Mouse (Mus musculus) heart, embryonic 11.5 days (tissue): ENCODE results near the gene Slirp. TPM values are rescaled to one million over a fixed set of nuclear protein-coding genes. Genes with fewer than 3 reads are reported as not detected.

Experiments used
- ATAC-seq: fragments of 200-750 bp; cut with Nextera tagmentation; replicated peaks from 2 replicates; pipeline ENCODE4 v1.8.0; 2017; ENCODE audit warnings: moderate library complexity; ENCODE audit not compliant: insufficient number of reproducible peaks, low FRiP score, low TSS enrichment
- H3K27ac ChIP-seq: fragments of 300-500 bp; sonication (generic); 2 replicates; pipeline ENCODE4 v1.5.1; 2014; ENCODE audit warnings: mild to moderate bottlenecking, low read depth, low read length
- H3K27me3 ChIP-seq: fragments of 300-500 bp; sonication (generic); 2 replicates; pipeline ENCODE4 v1.6.1; 2014; ENCODE audit warnings: mild to moderate bottlenecking, low read length, mixed read lengths; ENCODE audit not compliant: control insufficient read depth, insufficient read depth
- H3K36me3 ChIP-seq: fragments of 300-500 bp; sonication (generic); 2 replicates; pipeline ENCODE4 v1.6.1; 2014; ENCODE audit warnings: mild to moderate bottlenecking, low read length, moderate library complexity, mixed read lengths; ENCODE audit not compliant: control insufficient read depth, insufficient read depth
- H3K4me1 ChIP-seq: fragments of 300-500 bp; sonication (generic); 2 replicates; pipeline ENCODE4 v1.6.1; 2014; ENCODE audit warnings: low read length; ENCODE audit not compliant: control insufficient read depth, insufficient read depth
- H3K4me2 ChIP-seq: fragments of 300-500 bp; sonication (generic); 2 replicates; pipeline ENCODE4 v1.6.1; 2014; ENCODE audit warnings: mild to moderate bottlenecking, moderate library complexity
- H3K4me3 ChIP-seq: fragments of 300-500 bp; sonication (generic); 2 replicates; pipeline ENCODE4 v1.5.1; 2014; ENCODE audit warnings: low read depth, low read length
- H3K9ac ChIP-seq: fragments of 300-500 bp; sonication (generic); 2 replicates; pipeline ENCODE4 v1.6.1; 2014; ENCODE audit warnings: mild to moderate bottlenecking, low read depth, low read length, moderate library complexity
- H3K9me3 ChIP-seq: fragments of 300-500 bp; sonication (generic); replicated peaks from 2 replicates; pipeline ENCODE4 v1.6.1; 2016; ENCODE audit warnings: low read length; ENCODE audit not compliant: control insufficient read depth
- WGBS: fragments of 180-500 bp; shearing (Covaris S2); extraction: QIAGEN DNeasy Blood & Tissue Kit; methylation state at CpG from one replicate; pipeline ENCODE4 v1.1.7; 2014; ENCODE audit not compliant: insufficient replicate concordance; 5-methylcytosine and 5-hydroxymethylcytosine counted together
- polyA plus RNA-seq: library from polyadenylated mRNA; unstranded; fragments of >200 nt; fragmentation: Nextera tagmentation; extraction: Ambion mirVana; gene quantifications from 2 replicates; pipeline ENCODE4 v1.2.1, GENCODE M21; 2014

Gene Slirp
- polyA plus RNA-seq, 1 experiment from 2014 or later: 291 TPM

GRCm38 (mm10) chr12:87407869-87408605 is 35.7 kb upstream of the Slirp start:
- Histone ChIP-seq H3K27me3 (no peaks in the 10 kb centered on the region), H3K9me3 (no peaks in the 10 kb centered on the region), H3K27ac (peak overlapping the region; percentile 60; the same call in 1 of the 2 replicates), H3K4me3 (peak overlapping the region; percentile 13; the same call in 1 of the 2 replicates), H3K36me3 (no peaks in the 10 kb centered on the region), H3K9ac (0 out of 2 replicates have a peak overlapping the region, but pooled peaks have one; percentile 39), H3K4me1 (peaks cover 6% of the 10 kb centered on the region; the same call in 1 of the 2 replicates), H3K4me2 (peak overlapping the region; percentile 53)
- ATAC-seq: peak; percentile 61
- 25% methylated on average over 21 of the region's 21 CpGs for WGBS

GRCm38 (mm10) chr12:87409123-87409522 is 34.6 kb upstream of the Slirp start:
- Histone ChIP-seq H3K9me3 (no peaks in the 10 kb centered on the region), H3K9ac (no peak overlapping the region), H3K27me3 (no peaks in the 10 kb centered on the region), H3K4me3 (no peak overlapping the region), H3K36me3 (no peaks in the 10 kb centered on the region), H3K27ac (no peak overlapping the region), H3K4me2 (no peak overlapping the region), H3K4me1 (peaks cover 6% of the 10 kb centered on the region; the same call in 1 of the 2 replicates)
- no peak for ATAC-seq
- 75% methylated on average over 4 of the region's 4 CpGs for WGBS

GRCm38 (mm10) chr12:87410999-87411398 is 32.7 kb upstream of the Slirp start:
- H3K4me2 ChIP-seq: 0 out of 2 replicates have a peak overlapping the region, but pooled peaks have one; percentile 4
- H3K4me1 ChIP-seq: peaks cover 6% of the 10 kb centered on the region; the same call in 1 of the 2 replicates
- no peaks in the 10 kb centered on the region for H3K27me3 ChIP-seq
- no peaks in the 10 kb centered on the region for H3K9me3 ChIP-seq
- no peak overlapping the region for H3K27ac ChIP-seq
- WGBS: 25% methylated on average over 7 of the region's 7 CpGs
- H3K9ac ChIP-seq: no peak overlapping the region
- peak; percentile 33; the same call in 1 of the 2 replicates for ATAC-seq
- no peaks in the 10 kb centered on the region for H3K36me3 ChIP-seq
- H3K4me3 ChIP-seq: no peak overlapping the region

- H3K27ac ChIP-seq: no peak overlapping the region
- ATAC-seq: no peak
- no peak overlapping the region for H3K9ac ChIP-seq
- no peak overlapping the region for H3K4me2 ChIP-seq
- H3K4me3 ChIP-seq: no peak overlapping the region
- 25% methylated on average over 4 of the region's 4 CpGs for WGBS
- H3K27me3 ChIP-seq: no peaks in the 10 kb centered on the region
- 0 out of 2 replicates have a peak, but pooled peaks cover 3% of the 10 kb centered on the region for H3K4me1 ChIP-seq
- no peaks in the 10 kb centered on the region for H3K36me3 ChIP-seq
- no peaks in the 10 kb centered on the region for H3K9me3 ChIP-seq
These were observed 30.4 kb upstream of the Slirp start for GRCm38 (mm10) chr12:87413179-87413790.

GRCm38 (mm10) chr12:87415358-87415757 is 28.3 kb upstream of the Slirp start:
- Histone ChIP-seq H3K4me2 (no peak overlapping the region), H3K9me3 (no peaks in the 10 kb centered on the region), H3K9ac (no peak overlapping the region), H3K27me3 (no peaks in the 10 kb centered on the region), H3K36me3 (no peaks in the 10 kb centered on the region), H3K27ac (no peak overlapping the region), H3K4me3 (no peak overlapping the region), H3K4me1 (0 out of 2 replicates have a peak, but pooled peaks cover 5% of the 10 kb centered on the region)
- no peak for ATAC-seq
- 68% methylated on average over 4 of the region's 4 CpGs for WGBS

GRCm38 (mm10) chr12:87416690-87417089 is 27.0 kb upstream of the Slirp start:
- no peaks in the 10 kb centered on the region for H3K9me3 ChIP-seq
- 0 out of 2 replicates have a peak, but pooled peaks cover 3% of the 10 kb centered on the region for H3K4me1 ChIP-seq
- no peak for ATAC-seq
- H3K4me2 ChIP-seq: no peak overlapping the region
- H3K27me3 ChIP-seq: no peaks in the 10 kb centered on the region
- H3K9ac ChIP-seq: no peak overlapping the region
- H3K27ac ChIP-seq: no peak overlapping the region
- no peaks in the 10 kb centered on the region for H3K36me3 ChIP-seq
- no peak overlapping the region for H3K4me3 ChIP-seq
- 25% methylated on average over 7 of the region's 7 CpGs for WGBS

GRCm38 (mm10) chr12:87418921-87419320 is 24.8 kb upstream of the Slirp start:
- no peak overlapping the region for H3K4me2 ChIP-seq
- no peak for ATAC-seq
- no peak overlapping the region for H3K9ac ChIP-seq
- peaks cover 3% of the 10 kb centered on the region; the same call in 1 of the 2 replicates for H3K36me3 ChIP-seq
- no peaks in the 10 kb centered on the region for H3K27me3 ChIP-seq
- H3K9me3 ChIP-seq: no peaks in the 10 kb centered on the region
- WGBS: 80% methylated on average over 5 of the region's 5 CpGs
- H3K4me1 ChIP-seq: 0 out of 2 replicates have a peak, but pooled peaks cover 2% of the 10 kb centered on the region
- H3K4me3 ChIP-seq: no peak overlapping the region
- no peak overlapping the region for H3K27ac ChIP-seq

GRCm38 (mm10) chr12:87419974-87420485 is 23.7 kb upstream of the Slirp start:
- Histone ChIP-seq H3K4me2 (no peak overlapping the region), H3K27ac (no peak overlapping the region), H3K4me3 (no peak overlapping the region), H3K9me3 (no peaks in the 10 kb centered on the region), H3K9ac (no peak overlapping the region), H3K4me1 (0 out of 2 replicates have a peak, but pooled peaks cover 2% of the 10 kb centered on the region), H3K27me3 (no peaks in the 10 kb centered on the region), H3K36me3 (peaks cover 3% of the 10 kb centered on the region; the same call in 1 of the 2 replicates)
- ATAC-seq: no peak
- WGBS: 70% methylated on average over 12 of the region's 12 CpGs
